Mouse (Mus musculus) heart, postnatal 4 days (tissue): Measurements from ENCODE around the gene Nek6. TPM values are rescaled to one million over a fixed set of nuclear protein-coding genes. Genes with fewer than 3 reads are reported as not detected.
A peak's percentile ranks its signal among the peaks of the same experiment; 100 is the strongest.

ENCODE experiments used
- DNase-seq: peaks from one replicate; pipeline ENCODE4 v3.0.0; 2021
- total RNA-seq, 2 experiments: library from RNA; stranded (reverse); gene quantifications; 2 replicates each; pipeline ENCODE4 v1.2.3; 2021

Nek6 gene
- total RNA-seq, 2 experiments from 2014 or later: 24.8 to 26.0 TPM

DNA sequence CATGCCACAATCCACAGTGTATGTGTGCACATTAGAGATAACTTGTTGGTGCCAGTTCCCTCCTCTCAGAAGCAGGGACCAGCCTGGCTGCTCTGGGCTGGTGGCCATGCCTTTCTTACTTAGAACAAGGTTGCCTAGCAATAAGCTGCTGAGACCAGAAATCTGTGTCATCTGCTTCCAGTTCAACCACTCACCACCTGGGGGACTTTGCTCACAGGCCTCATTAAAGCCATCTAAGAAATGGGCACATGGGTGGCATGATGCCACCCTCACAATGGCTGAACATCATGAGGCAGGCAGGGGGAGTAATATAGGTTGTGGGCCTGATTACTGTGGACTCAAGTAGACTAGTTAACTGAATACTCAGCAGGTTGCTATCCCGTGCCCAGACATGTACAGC is 1.3 kb upstream of the Nek6 start:
- no peak for DNase-seq

DNA sequence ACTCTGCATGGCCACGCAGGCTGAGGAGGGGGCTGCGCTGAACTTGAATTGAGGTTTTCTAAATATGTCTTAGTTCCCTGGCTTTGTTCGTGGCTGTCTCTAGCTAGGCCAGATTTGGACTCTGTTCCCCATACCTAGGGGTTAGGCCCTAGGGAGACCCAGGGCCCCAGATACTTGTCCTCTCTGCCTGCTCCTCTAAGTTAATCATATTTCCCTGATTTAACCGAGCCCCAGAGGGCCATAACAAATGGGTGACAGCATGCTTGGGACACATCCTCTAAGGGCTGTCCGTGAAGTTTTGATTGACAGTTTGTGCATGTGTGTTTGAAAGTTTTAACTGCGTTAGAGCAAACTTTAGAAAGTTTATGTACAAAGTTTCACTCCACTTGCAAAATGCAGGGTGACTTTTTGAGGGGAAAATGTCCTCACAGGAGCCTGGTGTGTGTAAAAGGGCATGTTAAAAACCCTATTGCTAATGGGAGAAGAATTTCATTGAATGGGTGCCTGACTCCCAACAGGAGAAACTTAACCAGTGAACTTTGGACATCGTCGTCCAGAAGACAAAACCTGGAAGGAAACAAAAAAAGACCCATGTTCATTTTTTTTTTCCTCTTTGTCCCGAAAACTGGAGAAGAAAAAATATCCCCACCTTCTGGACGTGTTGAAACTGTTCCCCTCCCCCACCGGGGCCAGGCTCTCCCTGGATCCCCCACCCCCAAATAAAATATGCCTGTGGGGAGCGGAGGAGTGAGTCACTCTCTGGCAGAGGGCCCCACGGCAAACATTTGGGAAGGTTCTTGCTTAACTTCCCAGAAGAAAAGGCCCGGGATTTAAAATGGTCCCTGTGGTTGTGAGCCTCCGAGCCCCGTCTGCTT is 1.1 kb downstream of the Nek6 start:
- peak; percentile 80 for DNase-seq

DNA sequence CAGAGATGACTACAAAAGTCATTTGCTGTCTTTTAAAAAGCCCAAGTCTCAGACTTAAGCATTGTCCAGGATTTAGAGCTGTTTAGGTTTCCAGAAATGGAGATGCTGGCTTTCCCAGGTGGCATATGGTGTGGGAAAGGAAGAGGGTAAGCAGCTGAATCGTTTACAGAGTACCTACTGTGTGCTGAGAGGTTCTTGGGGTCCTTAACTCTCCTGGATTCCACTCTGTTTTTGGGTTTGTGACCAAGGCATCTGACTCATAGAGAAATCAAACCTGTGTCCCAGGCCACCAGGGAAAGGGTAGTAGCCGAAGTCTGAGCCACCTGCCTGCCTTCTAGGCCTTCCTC is 1.7 kb downstream of the Nek6 start:
- DNase-seq: no peak

DNA sequence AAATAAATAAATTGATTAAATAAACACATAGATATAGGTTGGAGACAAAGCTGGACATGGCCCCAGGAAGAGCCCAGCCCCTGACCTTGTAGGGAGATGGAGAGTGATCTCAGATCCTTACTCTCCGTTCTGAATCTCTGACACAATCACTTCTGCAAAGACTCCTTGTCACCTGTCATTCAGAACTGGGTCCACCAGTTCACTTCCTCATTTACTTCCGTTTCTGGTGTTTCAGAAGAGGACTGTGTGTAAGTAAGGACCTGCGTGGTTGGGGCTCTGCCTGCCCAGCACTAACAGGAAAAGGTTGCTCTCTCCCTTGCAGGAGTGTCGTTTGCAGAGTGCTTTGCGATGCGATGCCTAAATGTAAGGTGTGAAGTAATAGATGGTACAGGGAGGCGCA is 3.0 kb downstream of the Nek6 start:
- DNase-seq: no peak

DNA sequence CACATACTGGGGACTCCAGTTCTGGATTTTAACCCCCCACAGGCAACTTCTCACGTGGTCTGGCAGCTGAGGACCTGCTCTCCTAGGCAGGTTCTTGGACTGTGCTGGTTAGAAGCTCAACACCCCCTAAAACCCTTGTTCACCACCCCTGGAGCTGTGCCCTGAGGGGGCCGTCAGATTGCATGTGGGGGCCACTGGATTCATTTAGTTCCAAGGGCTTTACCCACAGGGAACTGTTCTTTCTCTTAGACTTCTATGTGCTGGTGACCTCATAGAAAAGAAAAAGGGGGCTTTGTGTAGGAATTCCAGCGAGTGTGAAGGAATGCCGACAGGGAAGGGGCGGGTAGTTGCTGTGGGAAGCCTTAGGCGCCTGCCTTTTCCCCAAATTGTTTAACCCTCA is 4.0 kb downstream of the Nek6 start:
- DNase-seq: no peak

DNA sequence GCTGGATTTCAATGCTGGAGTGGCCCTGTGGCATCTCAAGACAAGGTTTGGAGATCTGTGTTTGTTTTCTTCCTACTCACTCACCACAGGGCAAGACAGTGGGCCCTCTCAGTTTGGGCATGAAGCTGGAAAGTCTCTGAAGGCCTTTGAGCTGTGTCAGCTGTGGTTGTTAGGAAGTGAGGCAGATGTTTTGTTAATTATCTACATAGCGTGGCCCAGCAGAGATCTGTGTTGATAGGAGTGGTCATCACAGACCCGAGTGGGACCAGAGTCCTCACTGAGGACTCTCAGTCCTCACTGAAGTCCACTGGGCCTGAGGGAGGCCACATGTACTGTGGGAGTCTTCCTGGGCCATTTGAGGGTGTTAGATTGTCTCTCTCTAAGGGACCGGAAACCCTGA is 5.0 kb downstream of the Nek6 start:
- no peak for DNase-seq

DNA sequence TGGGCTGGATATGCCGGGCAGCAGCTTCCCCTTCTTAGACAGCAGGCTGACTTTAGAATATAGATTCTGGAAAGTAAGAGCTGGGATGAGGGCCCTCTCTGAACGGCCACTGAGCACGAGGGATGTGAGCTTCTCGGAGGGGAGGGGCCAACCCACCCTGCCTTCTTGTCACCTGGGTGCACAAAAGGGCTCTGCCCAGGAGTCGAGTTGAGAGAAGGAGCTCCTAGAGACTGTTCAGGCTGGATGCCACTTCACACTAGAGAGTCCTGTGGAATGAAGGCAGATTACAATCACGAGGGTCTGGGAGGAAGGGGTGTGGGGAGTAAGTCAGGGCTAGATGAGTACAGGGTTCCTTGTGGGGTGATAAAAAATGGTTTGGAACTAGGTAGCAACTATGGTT is 5.6 kb downstream of the Nek6 start:
- DNase-seq: no peak

DNA sequence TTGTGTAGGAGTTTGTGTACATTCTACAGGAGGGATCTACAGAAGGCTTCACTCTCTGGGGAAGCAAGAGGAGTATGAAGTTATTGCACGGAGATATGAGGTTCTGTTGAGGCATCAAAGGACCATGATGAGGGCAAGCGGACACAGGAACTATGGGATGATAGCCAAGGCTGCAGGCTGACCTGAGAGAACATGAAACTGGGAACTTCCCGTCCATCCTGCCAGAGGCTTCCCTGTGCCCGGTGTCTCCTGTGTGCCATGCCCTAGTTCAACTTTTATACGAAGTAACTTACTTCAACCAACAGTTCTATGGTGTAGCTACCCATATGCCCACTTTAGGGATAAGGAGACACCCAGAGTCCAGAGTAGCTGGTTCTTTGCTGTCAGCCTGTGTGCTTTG is 7.3 kb downstream of the Nek6 start:
- DNase-seq: no peak

DNA sequence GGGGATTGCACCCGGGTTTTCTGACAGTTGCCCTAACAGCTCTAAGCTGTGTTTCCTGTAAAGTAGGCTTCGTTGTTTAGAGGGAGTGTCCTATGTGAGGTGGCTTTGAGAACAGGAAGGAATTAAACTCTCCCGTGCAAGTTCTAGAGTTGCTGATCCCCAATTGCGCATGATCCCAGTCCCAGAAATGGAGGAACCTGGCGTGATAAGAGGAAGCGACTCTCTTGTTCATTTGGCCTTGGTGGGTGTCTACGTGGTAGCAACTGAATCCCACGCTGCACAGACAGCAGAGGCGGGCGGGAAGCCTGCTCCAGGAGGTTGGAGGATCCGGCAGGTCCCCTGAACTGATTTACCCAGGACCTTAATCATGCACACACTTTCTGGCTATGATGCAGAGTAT is 8.5 kb downstream of the Nek6 start:
- DNase-seq: no peak

DNA sequence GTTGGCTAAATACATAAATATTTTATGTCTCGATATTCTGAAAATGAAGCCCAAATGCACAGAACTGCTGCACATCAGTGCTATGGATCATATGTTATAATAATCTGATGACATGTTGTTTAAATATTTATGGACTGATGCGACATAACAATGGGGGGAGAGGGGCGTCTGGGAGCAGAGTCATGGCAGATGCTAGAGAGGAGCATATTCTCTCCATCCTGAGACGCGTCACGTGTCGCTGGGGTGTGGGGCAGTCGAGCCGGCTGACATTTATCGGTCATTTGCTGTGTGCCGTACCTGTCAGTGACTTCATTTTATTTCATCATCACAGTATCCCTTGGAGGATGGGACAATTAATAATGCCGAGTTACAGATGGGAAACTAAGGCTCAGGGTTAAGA is 10.2 kb downstream of the Nek6 start:
- no peak for DNase-seq

DNA sequence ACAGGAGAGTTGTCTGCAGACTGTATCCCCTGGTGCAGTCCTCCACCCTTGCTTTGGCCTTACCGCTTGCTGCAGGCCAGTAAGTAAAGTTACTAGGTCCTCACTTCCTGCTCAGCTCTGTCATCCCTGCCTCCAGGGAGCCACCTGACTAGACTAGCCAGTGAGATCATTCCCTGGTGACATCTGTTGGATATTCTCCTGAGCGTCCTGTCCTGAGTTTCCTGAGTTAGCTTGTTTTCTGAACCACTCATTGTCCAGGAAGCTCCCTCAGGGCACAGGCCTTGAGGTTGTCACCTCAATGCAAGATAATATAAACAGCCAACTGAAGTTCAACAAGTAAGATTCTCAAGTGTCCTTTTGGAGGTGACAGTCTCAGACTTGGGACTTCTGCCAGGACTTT is 10.9 kb downstream of the Nek6 start:
- DNase-seq: no peak

DNA sequence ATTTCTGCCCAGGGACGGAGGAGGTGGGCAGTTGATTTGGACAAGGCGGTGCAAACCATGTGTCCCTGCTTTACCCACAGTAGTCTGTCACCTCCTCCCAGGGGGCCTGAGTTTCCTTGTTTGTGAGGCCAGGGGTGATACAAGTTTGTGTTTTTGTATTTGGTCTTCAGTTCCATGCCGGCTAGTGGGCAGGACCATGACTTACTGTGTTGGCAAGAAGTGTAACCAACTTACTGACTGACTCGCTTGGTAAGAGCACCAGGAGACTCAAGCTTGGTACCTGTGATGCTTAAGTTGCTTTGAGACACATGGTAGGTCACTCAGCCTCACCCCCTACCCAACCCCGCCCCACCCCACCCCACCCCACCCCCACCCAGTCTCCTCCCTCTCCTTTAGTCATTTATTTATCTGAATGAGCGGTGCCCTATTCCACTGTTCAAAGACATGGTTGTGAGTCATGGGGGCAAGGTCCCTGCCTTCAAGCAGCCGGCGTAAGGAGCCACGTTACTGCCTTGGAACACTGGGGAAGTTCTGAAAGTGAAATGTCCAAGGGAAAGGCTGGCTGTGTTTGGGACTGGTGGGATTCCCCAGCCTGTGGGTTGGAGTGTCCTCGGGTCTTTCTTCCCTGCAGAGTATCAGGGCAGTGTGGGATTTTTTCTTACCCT is 12.5 kb downstream of the Nek6 start:
- no peak for DNase-seq

DNA sequence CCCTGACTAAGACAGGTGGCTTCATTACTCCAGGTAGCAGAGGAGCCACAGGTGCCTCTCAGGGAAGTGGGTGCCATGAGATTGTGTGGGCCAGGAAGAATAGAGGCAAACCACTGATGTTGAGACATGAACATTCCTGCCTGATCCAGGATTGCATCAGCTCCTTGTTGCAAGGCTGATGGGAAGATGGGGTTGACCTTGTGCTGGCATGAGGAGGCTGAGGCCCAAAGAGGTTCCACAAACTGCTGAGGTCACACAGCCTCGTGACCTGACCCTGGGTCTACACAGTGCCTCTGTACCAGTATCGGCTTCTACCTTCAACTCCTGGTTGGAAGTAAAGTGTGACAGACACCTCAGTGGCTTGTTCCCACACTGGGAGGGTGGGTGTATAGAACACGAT is 13.6 kb downstream of the Nek6 start:
- no peak for DNase-seq

DNA sequence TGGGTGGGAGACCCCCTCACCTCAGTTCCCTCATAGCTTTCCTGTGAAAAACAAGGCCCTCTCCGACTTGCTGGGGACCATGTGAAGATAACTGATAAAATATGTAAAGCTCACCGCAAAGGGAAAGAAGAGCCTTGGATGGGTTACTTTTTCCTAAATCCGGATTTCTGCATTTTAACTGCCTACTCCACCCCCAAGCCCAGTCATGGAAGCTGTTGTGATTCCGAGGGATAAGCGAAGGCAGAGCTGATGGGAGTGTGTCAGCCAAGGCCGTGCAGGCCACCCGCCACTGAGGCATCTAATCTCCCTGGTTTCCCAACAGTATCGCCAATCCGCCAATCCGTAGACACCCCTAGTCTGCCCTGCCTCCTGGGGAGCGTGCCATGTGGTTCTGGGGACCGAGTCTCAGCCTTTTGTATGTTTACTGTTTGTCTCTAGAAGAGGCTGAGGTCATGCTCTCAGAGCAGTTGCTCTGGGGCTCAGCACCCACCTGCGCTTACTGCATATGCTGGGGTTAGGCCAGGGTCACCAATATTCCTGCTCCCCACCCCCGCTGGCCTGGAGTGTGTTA is 18.2 kb downstream of the Nek6 start:
- no peak for DNase-seq

DNA sequence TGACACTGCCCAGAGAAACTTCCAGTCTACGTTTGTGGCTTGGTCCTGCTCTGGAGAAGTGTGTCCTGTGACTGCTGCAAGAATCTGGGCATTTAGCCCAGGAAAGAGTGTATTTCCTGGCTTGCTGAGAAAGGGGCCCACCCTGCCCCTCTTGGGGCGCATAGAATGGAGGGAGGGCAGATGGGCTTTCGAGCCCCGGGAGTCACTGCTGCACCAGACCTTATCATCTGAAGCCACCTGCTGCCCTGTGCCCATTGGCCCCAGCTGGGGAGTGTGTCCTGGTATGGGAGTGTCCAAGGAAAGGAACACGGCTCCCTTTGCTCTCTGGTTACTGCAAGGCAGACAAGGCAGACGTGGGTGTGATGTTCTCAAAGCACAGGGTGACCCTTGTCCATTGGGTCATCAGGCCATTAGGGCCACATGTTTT is 19.5 kb downstream of the Nek6 start:
- DNase-seq: peak; percentile 64

DNA sequence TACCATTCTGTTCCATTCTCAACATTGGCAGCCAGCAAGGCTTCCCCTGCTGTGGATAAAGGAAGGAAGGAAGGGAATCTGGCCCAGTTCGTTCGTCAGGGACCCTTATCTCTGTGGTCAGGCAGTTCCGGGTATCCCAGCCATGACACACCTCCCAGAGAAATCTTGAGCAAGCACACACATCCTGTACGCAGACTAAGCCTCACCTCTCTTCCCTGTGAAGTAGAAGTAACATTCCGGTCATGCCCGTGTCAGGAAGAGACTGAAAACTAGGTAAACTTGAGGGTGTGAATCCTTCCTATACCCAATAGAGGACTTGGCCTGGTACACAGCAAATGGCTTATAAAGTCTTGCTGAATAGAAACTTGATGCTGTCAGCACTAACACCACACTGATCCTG is 21.9 kb downstream of the Nek6 start:
- DNase-seq: peak; percentile 69

DNA sequence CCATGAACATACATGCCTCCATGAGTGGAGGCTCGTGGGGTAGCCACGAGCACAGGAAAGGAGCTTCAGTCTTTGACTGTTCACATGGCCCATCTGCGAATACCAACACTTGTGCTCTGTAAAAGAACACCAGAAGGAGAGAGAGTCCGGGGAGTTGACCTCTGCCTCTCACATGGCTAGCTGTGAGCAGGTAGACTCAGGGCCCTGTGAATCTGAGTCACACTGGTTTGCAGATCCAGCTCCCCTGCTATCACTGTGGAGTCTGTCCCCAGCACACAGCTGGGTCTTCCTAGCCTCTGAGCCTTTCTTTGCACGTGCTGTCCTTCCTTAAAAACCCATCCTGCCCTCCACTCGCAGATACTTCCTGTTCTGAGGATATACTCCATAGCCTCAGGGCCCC is 22.3 kb downstream of the Nek6 start:
- DNase-seq: no peak

DNA sequence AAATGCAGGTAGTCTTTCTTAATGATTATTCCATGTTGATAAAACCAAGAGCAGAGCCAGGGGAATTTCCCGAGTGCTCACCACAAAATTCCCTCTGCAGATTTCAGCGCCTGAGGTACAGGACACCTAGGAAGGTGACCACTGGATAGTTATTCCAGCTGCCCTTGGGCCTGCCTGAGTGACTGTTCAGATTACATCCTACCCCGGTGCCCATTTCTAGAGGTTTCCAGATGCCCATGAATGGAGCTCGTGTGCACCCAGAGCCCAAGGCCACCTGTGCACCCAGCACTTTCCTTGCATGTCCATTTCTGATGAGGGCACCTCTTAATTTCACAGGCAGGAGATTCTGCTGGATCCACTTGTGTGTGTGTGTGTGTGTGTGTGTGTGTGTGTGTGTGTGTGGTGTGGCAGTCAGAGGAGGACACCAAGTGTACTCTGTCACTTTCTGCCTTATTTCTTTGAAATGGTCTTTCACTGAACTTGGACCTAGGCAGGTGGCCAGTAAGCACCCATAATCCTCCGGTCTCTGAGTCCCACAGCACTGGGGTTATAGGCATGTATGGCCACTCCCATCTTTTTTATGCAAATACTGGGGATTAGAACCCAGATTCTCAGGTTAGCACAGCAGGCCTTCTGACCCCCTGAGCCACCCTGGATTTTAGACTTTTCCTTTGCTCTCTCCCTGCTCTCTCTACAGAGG is 22.9 kb downstream of the Nek6 start:
- DNase-seq: no peak

DNA sequence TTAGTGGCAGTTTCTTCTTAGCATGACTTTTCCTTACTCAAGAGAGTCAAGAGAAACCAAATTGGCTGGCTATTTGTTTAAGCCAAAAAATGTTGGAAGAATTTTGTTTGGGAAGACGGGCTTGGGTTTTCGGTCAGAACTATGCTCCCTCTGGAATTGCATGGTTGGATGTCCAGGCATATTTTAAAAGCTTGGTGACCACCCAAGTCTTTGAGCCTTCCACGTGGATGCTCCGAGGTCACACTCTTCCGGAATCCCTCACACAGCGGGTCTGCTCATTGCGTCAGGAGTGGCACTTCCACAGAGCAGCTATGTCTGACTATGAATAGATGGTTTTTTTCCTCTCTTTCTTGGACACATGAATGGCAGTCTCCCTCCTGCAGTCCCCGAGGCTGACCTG is 23.6 kb downstream of the Nek6 start:
- DNase-seq: no peak

DNA sequence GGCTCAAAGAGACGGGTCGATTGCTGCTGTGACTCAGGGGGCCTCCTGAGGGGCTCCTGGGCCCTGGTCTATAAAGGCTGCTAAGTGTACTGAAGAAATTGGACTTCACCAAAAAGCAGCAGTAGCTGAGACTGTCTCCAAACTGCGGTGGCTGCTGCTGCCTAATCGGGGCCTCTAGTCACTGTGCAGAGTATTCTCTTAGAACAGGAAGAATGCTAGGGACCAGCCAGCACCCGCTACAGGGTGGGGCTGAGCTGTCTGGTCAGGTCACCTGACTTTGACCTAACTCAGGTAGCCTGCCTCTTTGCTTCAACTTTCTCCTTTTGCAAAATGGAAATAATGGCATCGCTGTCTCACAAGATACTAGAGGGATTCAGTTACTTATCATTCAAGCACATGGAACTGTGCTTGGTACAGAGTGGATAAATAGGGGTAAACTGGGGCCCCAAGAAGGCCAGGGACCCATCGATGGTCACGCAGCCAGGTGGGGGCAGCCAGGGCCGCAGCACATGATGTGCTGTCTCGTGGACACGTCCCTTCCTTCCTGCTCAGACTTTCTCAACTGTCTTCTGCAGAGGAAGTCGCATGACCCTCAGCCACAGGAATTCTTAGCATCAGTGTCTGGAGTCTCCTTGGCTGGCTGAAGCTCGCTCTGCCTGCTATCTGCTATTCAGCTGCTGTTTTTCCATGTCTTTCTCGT is 24.2 kb downstream of the Nek6 start:
- DNase-seq: no peak

DNA sequence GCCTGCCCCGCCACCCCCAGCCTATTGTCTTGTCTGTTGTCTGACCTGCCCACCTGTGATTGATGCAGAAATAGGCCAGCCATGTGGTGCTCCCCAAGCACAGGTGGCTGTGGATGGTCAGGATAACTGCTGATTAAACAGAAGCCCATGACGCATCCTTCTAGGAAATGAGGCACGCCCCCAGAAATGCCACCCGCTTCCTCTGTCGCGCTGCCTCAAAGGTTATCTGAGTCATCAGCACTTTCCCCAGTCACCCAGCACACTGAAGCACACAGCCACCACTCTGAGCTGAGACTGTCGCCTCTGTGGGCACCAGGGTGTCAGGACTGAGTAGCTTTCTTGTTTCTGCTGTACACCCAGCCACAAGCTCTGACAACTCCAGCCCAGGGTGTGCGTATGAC is 24.9 kb downstream of the Nek6 start:
- no peak for DNase-seq

DNA sequence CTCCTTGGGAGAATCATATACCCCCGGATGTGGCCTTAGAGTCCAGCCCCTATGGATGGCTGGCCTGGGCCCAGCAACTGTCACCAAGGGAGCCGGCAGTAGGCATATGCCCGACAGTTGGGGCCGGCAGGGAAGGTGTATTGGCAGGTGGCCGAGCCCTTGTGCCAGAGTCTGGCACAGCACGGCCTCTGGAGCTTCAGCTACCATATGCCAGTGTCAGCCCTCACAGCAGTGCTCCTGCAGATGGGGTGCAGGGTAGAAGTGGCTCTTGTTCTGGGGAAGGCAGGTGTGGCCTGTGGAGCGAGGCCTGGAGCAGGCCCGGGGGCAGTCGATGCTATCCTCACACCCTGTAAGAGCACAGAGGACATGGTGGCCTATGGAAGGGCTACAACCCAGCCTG is 28.2 kb downstream of the Nek6 start:
- no peak for DNase-seq

DNA sequence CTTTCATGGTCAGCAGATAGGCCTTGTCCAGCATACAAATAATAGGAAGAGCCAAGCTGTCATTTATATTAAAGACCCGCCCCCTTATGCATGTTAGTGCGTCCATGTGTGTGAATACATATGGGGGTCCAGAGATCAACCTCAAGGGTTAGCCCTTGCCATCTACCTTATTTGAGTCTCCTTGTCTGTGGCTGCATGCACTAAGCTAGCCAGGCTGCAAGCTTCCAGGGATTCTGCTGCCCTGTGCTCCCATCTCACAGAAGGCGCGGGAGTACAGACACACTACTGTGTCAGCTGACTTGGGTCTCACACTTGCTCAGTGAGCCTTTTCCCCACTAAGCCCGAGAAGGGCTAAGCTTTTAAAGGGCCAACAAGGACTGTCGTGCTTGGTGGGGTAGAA is 29.2 kb downstream of the Nek6 start:
- DNase-seq: no peak
